Mouse (Mus musculus) thymus, adult 2 months (tissue): ENCODE data around the gene Acadm. TPM values are rescaled to one million over a fixed set of nuclear protein-coding genes. Genes with fewer than 3 reads are reported as not detected.

ENCODE experiments used
- DNase-seq: peaks from one replicate; pipeline ENCODE4 v3.0.0; 2021
- H3K27ac ChIP-seq: fragments of 200-500 bp; 2 replicates; pipeline ENCODE4 v1.5.1; 2012; ENCODE audit warnings: low read length, control low read depth; ENCODE audit not compliant: control insufficient read depth, insufficient read depth
- H3K27me3 ChIP-seq: fragments of 200-500 bp; 2 replicates; pipeline ENCODE4 v1.6.1; 2012; ENCODE audit warnings: mild to moderate bottlenecking, low read length, moderate library complexity, mixed read lengths; ENCODE audit not compliant: control insufficient read depth, insufficient read depth
- H3K36me3 ChIP-seq: fragments of 200-500 bp; 2 replicates; pipeline ENCODE4 v1.6.1; 2012; ENCODE audit warnings: mild to moderate bottlenecking, low read length, moderate library complexity; ENCODE audit not compliant: control insufficient read depth, insufficient read depth
- H3K4me1 ChIP-seq: fragments of 200-500 bp; replicated peaks from 2 replicates; pipeline ENCODE4 v1.6.1; 2012; ENCODE audit warnings: low read length; ENCODE audit not compliant: control insufficient read depth, insufficient read depth
- H3K4me3 ChIP-seq: fragments of 200-500 bp; 2 replicates; pipeline ENCODE4 v1.5.1; 2012; ENCODE audit warnings: mild to moderate bottlenecking, low read length, control low read depth, moderate library complexity; ENCODE audit not compliant: control insufficient read depth, insufficient read depth
- CTCF ChIP-seq: fragments of 200-500 bp; IDR thresholded peaks from 2 replicates; pipeline ENCODE4 v1.5.1; 2012; ENCODE audit warnings: mild to moderate bottlenecking, control low read depth, low read length, moderate library complexity, borderline replicate concordance; ENCODE audit not compliant: control insufficient read depth, poor library complexity, insufficient read depth; ENCODE audit errors: extremely low read depth
- POLR2A ChIP-seq: fragments of 200-500 bp; IDR thresholded peaks from 2 replicates; pipeline ENCODE4 v1.6.1; 2012; ENCODE audit warnings: mild to moderate bottlenecking, low read length, control low read depth, moderate library complexity; ENCODE audit not compliant: control insufficient read depth, poor library complexity, insufficient read depth; ENCODE audit errors: extremely low read depth
- WGBS: fragments of 180-500 bp; shearing (Covaris S2); methylation state at CpG from one replicate; pipeline ENCODE4 v1.1.7; 2018; 5-methylcytosine and 5-hydroxymethylcytosine counted together
- polyA plus RNA-seq: library from polyadenylated mRNA; depleted of rRNA; stranded (reverse); fragments of >200 nt; gene quantifications from 2 replicates; pipeline ENCODE4 v1.2.3, GENCODE M21; 2012

Acadm gene
- polyA plus RNA-seq, 1 experiment, result 69.1 TPM

GRCm38 (mm10) chr3:153973949-153974760 is 29.7 kb upstream of the Acadm start:
- DNase-seq, result no peak
- TF ChIP-seq CTCF (no peak), POLR2A (no peak)
- H3K4me1 ChIP-seq, result no peaks in the 10 kb centered on the region
- no peak overlapping the region for H3K4me3 ChIP-seq
- no peaks in the 10 kb centered on the region for H3K36me3 ChIP-seq
- peaks cover 15% of the 10 kb centered on the region; the same call in 1 of the 2 replicates for H3K27me3 ChIP-seq
- H3K27ac ChIP-seq, result no peak overlapping the region
- WGBS, result 16% methylated on average over 21 of the region's 21 CpGs

- Histone ChIP-seq H3K36me3 (no peaks in the 10 kb centered on the region), H3K4me1 (no peaks in the 10 kb centered on the region), H3K4me3 (no peak within 1 kb of the TSS), H3K27me3 (peaks cover 15% of the 10 kb centered on the region; the same call in 1 of the 2 replicates), H3K27ac (no peak within 1 kb of the TSS)
- 3% methylated on average over 66 of the region's 66 CpGs for WGBS
- TF ChIP-seq CTCF (no peak), POLR2A (no peak)
- DNase-seq, result no peak
These were observed 28.9 kb upstream of the Acadm start, which contains the start of gene Slc44a5 for GRCm38 (mm10) chr3:153973171-153973948. Gene Slc44a5, plus strand, starts transcription at chr3:153973436.

- no peak overlapping the region for H3K27ac ChIP-seq
- TF ChIP-seq CTCF, result no peak
- no peak for TF ChIP-seq POLR2A
- 91% methylated on average over 4 of the region's 4 CpGs for WGBS
- H3K36me3 ChIP-seq, result no peaks in the 10 kb centered on the region
- peaks cover 12% of the 10 kb centered on the region; the same call in 1 of the 2 replicates for H3K27me3 ChIP-seq
- H3K4me1 ChIP-seq, result no peaks in the 10 kb centered on the region
- no peak for DNase-seq
- no peak overlapping the region for H3K4me3 ChIP-seq
These were observed 25.0 kb upstream of the Acadm start for GRCm38 (mm10) chr3:153969451-153969850.

DNA sequence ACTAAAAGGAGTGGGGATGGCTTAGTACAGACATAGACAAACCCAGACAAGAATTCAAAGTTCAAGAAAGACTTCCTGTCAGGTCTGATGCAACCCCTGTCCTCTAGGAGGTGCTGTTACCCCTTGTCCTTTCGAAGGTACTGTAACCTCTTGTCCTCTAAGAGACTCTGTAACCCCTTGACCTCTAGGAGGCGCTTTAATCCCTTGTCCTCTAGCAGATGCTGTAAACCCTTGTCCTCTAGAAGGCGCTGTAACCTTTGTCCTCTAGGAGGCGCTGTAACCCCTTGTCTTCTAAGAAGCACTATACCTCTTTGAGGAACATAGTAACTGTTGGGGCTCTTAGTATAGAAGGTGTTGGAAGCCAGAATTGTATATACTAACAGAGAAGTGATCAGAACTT is 24.1 kb upstream of the Acadm start:
- no peaks in the 10 kb centered on the region for H3K4me1 ChIP-seq
- TF ChIP-seq CTCF (no peak), POLR2A (no peak)
- H3K36me3 ChIP-seq, result no peaks in the 10 kb centered on the region
- H3K27me3 ChIP-seq, result peaks cover 5% of the 10 kb centered on the region; the same call in 1 of the 2 replicates
- WGBS, result 72% methylated on average over 4 of the region's 4 CpGs
- H3K27ac ChIP-seq, result no peak overlapping the region
- peak; percentile 22 for DNase-seq
- no peak overlapping the region for H3K4me3 ChIP-seq

DNA sequence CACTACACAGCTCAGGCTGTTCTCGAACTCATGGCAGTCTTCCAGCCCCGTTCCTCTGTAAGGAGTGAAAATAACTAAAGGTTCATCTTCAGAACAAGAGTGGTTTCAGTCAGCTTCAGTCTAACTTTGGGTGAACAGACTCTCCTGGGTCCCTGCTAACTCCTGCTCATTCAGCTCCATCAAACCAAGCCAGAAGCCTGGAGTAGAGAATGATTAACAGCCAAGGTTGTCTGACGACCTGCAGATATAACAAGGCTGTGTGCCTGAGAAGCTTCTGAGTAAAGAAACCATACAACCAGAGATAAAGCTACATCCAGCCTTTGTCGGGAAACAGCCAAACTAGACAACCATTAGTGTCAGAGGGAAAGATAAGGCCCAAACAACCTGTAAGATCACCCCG is 23.0 kb upstream of the Acadm start:
- Histone ChIP-seq H3K27ac (no peak overlapping the region), H3K4me3 (no peak overlapping the region), H3K4me1 (no peaks in the 10 kb centered on the region), H3K36me3 (no peaks in the 10 kb centered on the region), H3K27me3 (no peaks in the 10 kb centered on the region; the same call in 1 of the 2 replicates)
- no peak for DNase-seq
- WGBS, result 95% methylated on average over 5 of the region's 5 CpGs
- TF ChIP-seq POLR2A, result no peak
- no peak for TF ChIP-seq CTCF

DNA sequence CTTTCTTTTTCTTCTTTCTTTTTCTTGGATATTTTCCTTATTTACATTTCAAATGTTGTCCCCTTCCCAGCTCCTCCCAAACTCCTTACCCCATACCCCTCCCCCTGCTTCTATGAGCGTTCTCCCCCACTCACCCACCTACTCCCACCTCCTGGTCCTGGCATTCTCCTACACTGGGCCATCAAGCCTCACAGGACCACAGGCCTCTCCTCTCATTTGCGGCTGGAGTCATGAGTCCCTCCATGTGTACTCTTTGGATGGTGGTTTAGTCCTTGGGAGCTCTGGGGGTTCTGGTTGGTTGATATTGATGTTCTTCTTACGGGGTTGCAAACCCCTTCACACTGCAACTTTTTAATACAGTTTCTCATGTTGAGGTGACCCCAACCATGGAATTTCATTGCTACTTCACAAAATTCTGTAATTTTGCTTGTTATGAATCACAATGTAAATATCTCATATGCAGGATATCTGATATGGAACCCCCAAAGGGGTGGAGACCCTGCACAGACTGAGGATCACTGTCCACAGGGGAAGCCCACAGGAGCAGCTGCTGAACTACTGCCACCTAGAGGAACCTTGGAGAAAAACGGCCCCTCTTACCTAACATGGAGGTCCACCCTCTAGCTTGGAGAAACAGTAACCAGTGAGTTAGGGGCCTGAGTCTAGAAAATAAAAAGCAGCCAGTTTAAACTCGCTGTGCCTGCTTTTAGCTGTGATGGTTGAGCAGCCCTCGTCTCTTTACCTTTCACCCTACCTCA is 17.4 kb upstream of the Acadm start:
- no peaks in the 10 kb centered on the region for H3K27me3 ChIP-seq
- 81% methylated on average over 6 of the region's 6 CpGs for WGBS
- TF ChIP-seq POLR2A (no peak), CTCF (no peak)
- no peak overlapping the region for H3K4me3 ChIP-seq
- no peak overlapping the region for H3K27ac ChIP-seq
- H3K36me3 ChIP-seq, result no peaks in the 10 kb centered on the region
- no peaks in the 10 kb centered on the region for H3K4me1 ChIP-seq
- DNase-seq, result peak; percentile 31
